13 mouse cellular contexts compared by ENCODE assay signal in genomic region chr1:133011955-133012841, GRCm38 (mm10). TPM values are rescaled to one million over a fixed set of nuclear protein-coding genes. Genes with fewer than 3 reads are reported as not detected.
DNase-seq lines count a peak whose midpoint lies in the region; ATAC-seq lines count a peak whose summit lies in the region.
"Had no signal": no experiment of that assay in that cellular context is flagged by ENCODE, and none has a peak within 500 bp of the region (broad histone marks: within the 10 kb centered on the region; RNA-seq: fewer than 3 reads in every experiment).

No protein-coding gene starts in this region.

- ATAC-seq in megakaryocyte, adult 5-6 weeks (ENCODE audit: poor library complexity, severe bottlenecking), result peak; percentile 94
- ATAC-seq: Patski had no signal

- peak; percentile 25 for DNase-seq in CD4-positive helper T cell, adult 2 months (ENCODE audit: low read depth, low spot score)
- DNase-seq in ES-CJ7 (ENCODE audit: low read depth, low spot score), result peak; percentile 68
- peak; percentile 25 to 26 for DNase-seq in thymus, postnatal 10 days (ENCODE audit: low spot score in 2 of 2)
- DNase-seq in urinary bladder, postnatal 10 days (ENCODE audit: low spot score), result no peak
- no peak for DNase-seq in embryo, embryonic 10 days (ENCODE audit: low spot score)
- DNase-seq in cerebellum, postnatal 36 days, result no peak
- DNase-seq: adrenal gland, adult 8-10 months; cerebellum, postnatal 10 days; kidney, adult 11 months; kidney, postnatal 36 days; right cerebral cortex, postnatal 4 days had no signal

RNA-seq across cellular contexts. Expression of gene Mdm4, which starts 18.2 kb away (rescaled TPM):
- 66.6 and 69.0 TPM in 2 replicates for total RNA-seq in megakaryocyte, adult 5-6 weeks (2015)
- total RNA-seq in megakaryocyte, adult 5-6 weeks (2017), result 88.5 and 97.9 TPM in 2 replicates

RNA-seq across cellular contexts. Expression of gene Pik3c2b, which starts 33.3 kb away (rescaled TPM):
- total RNA-seq in megakaryocyte, adult 5-6 weeks (2015), result 0.67 and 1.1 TPM in 2 replicates
- 0.48 and 0.98 TPM in 2 replicates for total RNA-seq in megakaryocyte, adult 5-6 weeks (2017)

Comparison
In these comparisons a context has a peak if more than half of its experiments do, and no peak if none do; other contexts are left out.
1. DNase-seq: peak in CD4-positive helper T cell, adult 2 months (single experiment), ES-CJ7 (single experiment) and thymus, postnatal 10 days (2 of 2); none in urinary bladder, postnatal 10 days (single experiment), embryo, embryonic 10 days (single experiment) and cerebellum, postnatal 36 days (0 of 2).